Mouse (Mus musculus) liver, adult 2 months (tissue): ENCODE measurements around the gene Ascc2.

Experiments
- CTCF ChIP-seq: fragments of 200-500 bp; IDR thresholded peaks from 2 replicates; pipeline ENCODE4 v1.5.1; 2011; ENCODE audit warnings: low read depth, low read length, control low read depth
- POLR2A ChIP-seq: fragments of 200-500 bp; IDR thresholded peaks from 2 replicates; pipeline ENCODE4 v1.6.1; 2011; ENCODE audit warnings: low read length, control low read depth; ENCODE audit not compliant: insufficient read depth; ENCODE audit errors: extremely low read depth

DNA sequence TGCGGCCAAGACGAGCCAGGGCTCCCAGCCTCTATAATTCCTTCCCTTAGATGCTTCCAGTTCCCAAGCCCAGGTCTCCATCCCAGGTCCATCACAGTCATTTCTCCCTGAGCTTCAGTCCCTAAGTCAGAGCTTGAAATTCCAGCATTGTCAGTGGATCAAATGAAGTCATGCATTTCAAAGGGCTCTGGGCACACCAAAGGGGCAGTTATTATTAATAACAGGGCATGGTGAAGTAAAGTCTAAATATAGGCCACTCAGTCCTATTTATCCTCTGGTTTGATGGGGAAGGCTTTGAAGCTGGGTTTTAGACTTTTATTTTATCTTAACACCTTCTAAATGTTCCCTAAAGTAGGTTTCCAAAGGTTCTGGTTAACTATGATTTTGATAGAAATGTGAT, 25.6 kb upstream of the Ascc2 start:
- TF ChIP-seq CTCF (no peak), POLR2A (no peak)
